Mouse (Mus musculus) limb, embryonic 14.5 days (tissue): Measurements from ENCODE around the gene Gabbr2. TPM values are rescaled to one million over a fixed set of nuclear protein-coding genes. Genes with fewer than 3 reads are reported as not detected.

Experiments used
- ATAC-seq: fragments of 200-750 bp; cut with Nextera tagmentation; 2 replicates; pipeline ENCODE4 v1.8.0; 2017; ENCODE audit warnings: low read depth, moderate number of reproducible peaks, moderate TSS enrichment; ENCODE audit not compliant: low FRiP score
- DNase-seq: peaks from one replicate; pipeline ENCODE4 v3.0.0-alpha.2; 2015; ENCODE audit warnings: low spot score
- H3K27ac ChIP-seq: fragments of 300-500 bp; sonication (generic); replicated peaks from 2 replicates; pipeline ENCODE4 v1.5.1; 2014; ENCODE audit warnings: low read depth, mild to moderate bottlenecking, low read length, moderate library complexity, mixed read lengths
- H3K27me3 ChIP-seq: fragments of 300-500 bp; sonication (generic); 2 replicates; pipeline ENCODE4 v1.6.1; 2014; ENCODE audit warnings: low read length, mixed read lengths; ENCODE audit not compliant: control insufficient read depth, insufficient read depth
- H3K36me3 ChIP-seq: fragments of 300-500 bp; sonication (generic); 2 replicates; pipeline ENCODE4 v1.6.1; 2014; ENCODE audit warnings: mild to moderate bottlenecking, low read length, moderate library complexity, mixed read lengths; ENCODE audit not compliant: control insufficient read depth, insufficient read depth
- H3K4me1 ChIP-seq: fragments of 300-500 bp; sonication (generic); 2 replicates; pipeline ENCODE4 v1.6.1; 2014; ENCODE audit warnings: antibody characterized with exemption, low read length, mixed read lengths; ENCODE audit not compliant: control insufficient read depth, insufficient read depth
- H3K4me2 ChIP-seq: fragments of 300-500 bp; sonication (generic); replicated peaks from 2 replicates; pipeline ENCODE4 v1.6.1; 2014; ENCODE audit warnings: low read depth, mild to moderate bottlenecking, low read length, moderate library complexity; ENCODE audit not compliant: severe bottlenecking
- H3K4me3 ChIP-seq: fragments of 300-500 bp; sonication (generic); replicated peaks from 2 replicates; pipeline ENCODE4 v1.5.1; 2014; ENCODE audit warnings: low read length
- H3K9ac ChIP-seq: fragments of 300-500 bp; sonication (generic); 2 replicates; pipeline ENCODE4 v1.6.1; 2014; ENCODE audit warnings: mild to moderate bottlenecking, low read depth, low read length, moderate library complexity; ENCODE audit not compliant: severe bottlenecking
- H3K9me3 ChIP-seq: fragments of 300-500 bp; sonication (generic); 2 replicates; pipeline ENCODE4 v1.6.1; 2016; ENCODE audit warnings: low read length; ENCODE audit not compliant: control insufficient read depth
- POLR2A ChIP-seq: fragments of 200-500 bp; IDR thresholded peaks from 2 replicates; pipeline ENCODE4 v1.8.0; 2012; ENCODE audit warnings: inconsistent platforms, mild to moderate bottlenecking, moderate library complexity, borderline replicate concordance; ENCODE audit not compliant: insufficient read depth, insufficient read length; ENCODE audit errors: extremely low read depth
- WGBS: fragments of 180-500 bp; shearing (Covaris S2); extraction: QIAGEN DNeasy Blood & Tissue Kit; methylation state at CpG from one replicate; pipeline ENCODE4 v1.1.7; 2014; 5-methylcytosine and 5-hydroxymethylcytosine counted together
- polyA plus RNA-seq, 2 experiments: library from polyadenylated mRNA; depleted of rRNA in 1 of 2; stranded (reverse) in 1 of 2; unstranded in 1 of 2; fragments of >200 nt; fragmentation: Nextera tagmentation in 1 of 2; extraction: Ambion mirVana in 1 of 2; gene quantifications; 2 replicates each; pipeline versions ENCODE4 v1.2.1 to v1.2.3; 2012 to 2014

Gabbr2 gene
- polyA plus RNA-seq, 2 experiments: 0.15 to 0.30 TPM

DNA sequence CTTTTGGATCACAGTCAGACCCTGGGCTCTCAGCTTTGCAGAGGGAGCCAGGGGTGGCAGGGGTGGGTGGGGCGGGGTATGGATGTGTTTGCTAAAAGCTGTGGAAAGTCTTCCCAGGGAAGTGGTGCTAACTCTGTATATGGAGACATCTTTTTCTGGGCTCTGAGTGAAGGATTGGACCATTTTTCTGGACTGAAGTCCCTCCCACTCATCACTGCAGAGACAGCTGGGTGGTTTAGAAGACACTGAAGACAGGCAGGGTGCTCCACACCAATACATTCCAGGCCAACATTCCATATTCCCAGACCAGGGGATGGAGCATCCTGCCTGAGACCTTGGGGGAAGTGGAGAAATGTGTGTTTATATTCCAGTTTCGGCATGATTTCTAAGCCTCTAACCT lies 125.6 kb downstream of the Gabbr2 start:
- DNase-seq (no peak), ATAC-seq (no peak)
- Histone ChIP-seq H3K9ac (no peak overlapping the region), H3K27me3 (no peaks in the 10 kb centered on the region), H3K4me3 (no peak overlapping the region), H3K4me1 (no peaks in the 10 kb centered on the region), H3K27ac (no peak overlapping the region), H3K4me2 (no peak overlapping the region), H3K36me3 (no peaks in the 10 kb centered on the region), H3K9me3 (no peaks in the 10 kb centered on the region)
- WGBS: 85% methylated on average over 2 of the region's 2 CpGs
- no peak for TF ChIP-seq POLR2A

GRCm38 (mm10) chr4:46863721-46864120 lies 128.0 kb downstream of the Gabbr2 start:
- no peak overlapping the region for H3K4me3 ChIP-seq
- H3K27ac ChIP-seq: no peak overlapping the region
- no peaks in the 10 kb centered on the region for H3K27me3 ChIP-seq
- DNase-seq (no peak), ATAC-seq (no peak)
- WGBS: 83% methylated on average over 12 of the region's 12 CpGs
- no peaks in the 10 kb centered on the region for H3K9me3 ChIP-seq
- H3K4me1 ChIP-seq: peaks cover 6% of the 10 kb centered on the region; the same call in 1 of the 2 replicates
- no peak overlapping the region for H3K4me2 ChIP-seq
- H3K36me3 ChIP-seq: no peaks in the 10 kb centered on the region
- H3K9ac ChIP-seq: no peak overlapping the region
- TF ChIP-seq POLR2A: no peak

GRCm38 (mm10) chr4:46862677-46863076 lies 129.0 kb downstream of the Gabbr2 start:
- no peaks in the 10 kb centered on the region for H3K9me3 ChIP-seq
- no peak overlapping the region for H3K4me3 ChIP-seq
- no peak overlapping the region for H3K9ac ChIP-seq
- DNase-seq (no peak), ATAC-seq (no peak)
- no peak for TF ChIP-seq POLR2A
- no peaks in the 10 kb centered on the region for H3K27me3 ChIP-seq
- 88% methylated on average over 4 of the region's 4 CpGs for WGBS
- H3K4me1 ChIP-seq: peaks cover 8% of the 10 kb centered on the region; the same call in 1 of the 2 replicates
- no peaks in the 10 kb centered on the region for H3K36me3 ChIP-seq
- no peak overlapping the region for H3K27ac ChIP-seq
- H3K4me2 ChIP-seq: no peak overlapping the region

GRCm38 (mm10) chr4:46860586-46860985 lies 131.1 kb downstream of the Gabbr2 start:
- ATAC-seq: no peak
- Histone ChIP-seq H3K4me1 (peaks cover 8% of the 10 kb centered on the region; the same call in 1 of the 2 replicates), H3K9ac (no peak overlapping the region), H3K27me3 (no peaks in the 10 kb centered on the region), H3K27ac (no peak overlapping the region), H3K9me3 (no peaks in the 10 kb centered on the region), H3K36me3 (no peaks in the 10 kb centered on the region), H3K4me3 (no peak overlapping the region), H3K4me2 (no peak overlapping the region)
- DNase-seq: no peak
- no peak for TF ChIP-seq POLR2A
- WGBS: 81% methylated on average over 6 of the region's 6 CpGs

GRCm38 (mm10) chr4:46858899-46859298 lies 132.8 kb downstream of the Gabbr2 start:
- H3K4me1 ChIP-seq: peaks cover 11% of the 10 kb centered on the region; the same call in 1 of the 2 replicates
- H3K36me3 ChIP-seq: no peaks in the 10 kb centered on the region
- H3K9me3 ChIP-seq: no peaks in the 10 kb centered on the region
- no peak overlapping the region for H3K9ac ChIP-seq
- no peak for TF ChIP-seq POLR2A
- 7% methylated on average over 13 of the region's 13 CpGs for WGBS
- DNase-seq (no peak), ATAC-seq (no peak)
- no peaks in the 10 kb centered on the region for H3K27me3 ChIP-seq
- H3K4me2 ChIP-seq: 0 out of 2 replicates have a peak overlapping the region, but pooled peaks have one; percentile 11
- no peak overlapping the region for H3K4me3 ChIP-seq
- no peak overlapping the region for H3K27ac ChIP-seq

- DNase-seq (no peak), ATAC-seq (no peak)
- Histone ChIP-seq H3K9me3 (no peaks in the 10 kb centered on the region), H3K4me1 (peaks cover 11% of the 10 kb centered on the region; the same call in 1 of the 2 replicates), H3K4me2 (no peak overlapping the region), H3K27ac (no peak overlapping the region), H3K4me3 (no peak overlapping the region), H3K9ac (no peak overlapping the region), H3K27me3 (no peaks in the 10 kb centered on the region), H3K36me3 (no peaks in the 10 kb centered on the region)
- TF ChIP-seq POLR2A: no peak
- 90% methylated on average over 8 of the region's 8 CpGs for WGBS
Observed at GRCm38 (mm10) chr4:46856145-46856544, 135.5 kb downstream of the Gabbr2 start.
